Mouse (Mus musculus) small intestine, adult 2 months (tissue): ENCODE data around the gene Kel.

Experiments used
- CTCF ChIP-seq: fragments of 200-500 bp; IDR thresholded peaks from 2 replicates; pipeline ENCODE4 v1.5.1; 2012; ENCODE audit warnings: low read depth, mild to moderate bottlenecking, control low read depth, inconsistent platforms, low read length, moderate library complexity, mixed read lengths; ENCODE audit not compliant: insufficient replicate concordance, insufficient read length; ENCODE audit errors: extremely low read depth
- POLR2A ChIP-seq: fragments of 200-500 bp; IDR thresholded peaks from 2 replicates; pipeline ENCODE4 v1.6.1; 2012; ENCODE audit warnings: low read depth, mild to moderate bottlenecking, control low read depth, inconsistent platforms, low read length, moderate library complexity

DNA sequence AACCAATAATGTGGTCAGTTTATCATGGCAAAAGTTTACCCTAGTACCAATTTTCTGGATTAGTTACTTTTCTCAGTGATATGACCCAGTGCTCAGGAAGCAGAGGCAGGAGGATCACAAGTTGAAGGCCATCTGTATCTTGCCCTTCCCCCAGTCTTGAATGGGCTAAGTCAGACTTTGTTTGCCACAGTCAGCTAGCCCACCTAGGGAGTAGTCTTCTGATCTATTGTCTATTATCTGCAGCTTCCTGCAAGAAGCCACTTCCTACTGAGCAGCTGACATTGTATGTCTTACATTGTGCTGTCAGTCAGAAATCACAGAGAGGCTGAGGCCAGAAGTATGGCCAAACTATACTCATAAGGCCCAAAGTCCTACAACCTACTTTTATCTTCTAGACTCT is 37.0 kb upstream of the Kel start:
- TF ChIP-seq POLR2A (no peak), CTCF (no peak)
